Mouse (Mus musculus) testis, adult 2 months (tissue): ENCODE measurements around the gene Foxo1.

ENCODE experiments used
- CTCF ChIP-seq: fragments of 200-500 bp; IDR thresholded peaks from 2 replicates; pipeline ENCODE4 v1.5.1; 2012; ENCODE audit warnings: low read depth, mild to moderate bottlenecking, inconsistent platforms, low read length, moderate library complexity; ENCODE audit not compliant: control insufficient read depth, insufficient read depth, insufficient replicate concordance
- POLR2A ChIP-seq: fragments of 200-500 bp; IDR thresholded peaks from 2 replicates; pipeline ENCODE4 v1.6.1; 2012; ENCODE audit warnings: low read depth, mild to moderate bottlenecking, inconsistent platforms, low read length, moderate library complexity; ENCODE audit not compliant: control insufficient read depth

GRCm38 (mm10) chr3:52393171-52393570 is 125.0 kb downstream of the Foxo1 start:
- TF ChIP-seq CTCF (no peak), POLR2A (no peak)
